Mouse (Mus musculus) embryonic fibroblast, embryonic 13.5 days (primary cell): ENCODE results near the gene Vmn1r54. TPM values are rescaled to one million over a fixed set of nuclear protein-coding genes. Genes with fewer than 3 reads are reported as not detected.
"Not testable (repeated sequence)": the region's sequence is repeated elsewhere in the genome, so short reads cannot be mapped to it uniquely, and the experiment has no call there.

Experiments
- H3K27ac ChIP-seq: 2 replicates; pipeline ENCODE4 v1.5.1; 2012; ENCODE audit warnings: low read length, control low read depth, inconsistent platforms; ENCODE audit not compliant: insufficient read depth
- H3K4me1 ChIP-seq: 2 replicates; pipeline ENCODE4 v1.6.1; 2011; ENCODE audit warnings: low read length; ENCODE audit not compliant: control insufficient read depth, insufficient read depth
- H3K4me3 ChIP-seq: 2 replicates; pipeline ENCODE4 v1.5.1; 2011; ENCODE audit warnings: mild to moderate bottlenecking, control low read depth, low read length; ENCODE audit not compliant: insufficient read depth
- CTCF ChIP-seq: IDR thresholded peaks from 2 replicates; pipeline ENCODE4 v1.5.1; 2011; ENCODE audit warnings: mild to moderate bottlenecking, control low read depth, low read length, moderate library complexity, borderline replicate concordance; ENCODE audit not compliant: insufficient read depth
- POLR2A ChIP-seq: IDR thresholded peaks from 2 replicates; pipeline ENCODE4 v1.6.1; 2011; ENCODE audit warnings: low read depth, mild to moderate bottlenecking, control low read depth, low read length, moderate library complexity
- polyA plus RNA-seq: library from polyadenylated mRNA; stranded (reverse); fragments of >200 nt; gene quantifications from 2 replicates; pipeline ENCODE4 v1.2.4, GENCODE M21; 2011; ENCODE audit warnings: low read depth; ENCODE audit not compliant: missing spikeins, insufficient read length

Gene Vmn1r54
- polyA plus RNA-seq, result not detected in 2 replicates

GRCm38 (mm10) chr6:90246000-90246399, at the start of gene Vmn1r54:
Vmn1r54 (plus strand) TSS chr6:90246300.
- TF ChIP-seq POLR2A, result no peak
- H3K4me1 ChIP-seq, result no peaks in the 10 kb centered on the region
- H3K4me3 ChIP-seq, result no peak within 1 kb of the TSS
- H3K27ac ChIP-seq, result no peak within 1 kb of the TSS

GRCm38 (mm10) chr6:90202493-90202892, 43.6 kb upstream of the Vmn1r54 start, which contains the start of gene V1ra8:
V1ra8 (plus strand) TSS chr6:90202793.
- not testable (repeated sequence) for H3K4me3 ChIP-seq, H3K27ac ChIP-seq

GRCm38 (mm10) chr6:90224338-90224737, 21.8 kb upstream of the Vmn1r54 start, which contains the start of gene Vmn1r53:
Vmn1r53 (minus strand) TSS chr6:90224438.
- Histone ChIP-seq H3K4me3 (no peak within 1 kb of the TSS), H3K4me1 (no peaks in the 10 kb centered on the region)
- TF ChIP-seq POLR2A, result no peak
- no peak for TF ChIP-seq CTCF

More at GRCm38 (mm10) chr6:90202493-90202892, 43.6 kb upstream of the Vmn1r54 start, which contains the start of gene V1ra8:
- H3K4me1 ChIP-seq, result not testable (repeated sequence)

GRCm38 (mm10) chr6:90232114-90232513, 14.0 kb upstream of the Vmn1r54 start:
- not testable (repeated sequence) for H3K4me1 ChIP-seq, H3K4me3 ChIP-seq, H3K27ac ChIP-seq

More at GRCm38 (mm10) chr6:90224338-90224737, 21.8 kb upstream of the Vmn1r54 start, which contains the start of gene Vmn1r53:
- H3K27ac ChIP-seq, result no peak within 1 kb of the TSS

- Histone ChIP-seq H3K4me1 (no peaks in the 10 kb centered on the region), H3K4me3 (no peak overlapping the region), H3K27ac (no peak overlapping the region)
- TF ChIP-seq CTCF, result no peak
- no peak for TF ChIP-seq POLR2A
Observed at GRCm38 (mm10) chr6:90232681-90233080, 13.4 kb upstream of the Vmn1r54 start.

GRCm38 (mm10) chr6:90244019-90244418, 2.1 kb upstream of the Vmn1r54 start:
- Histone ChIP-seq H3K27ac (no peak overlapping the region), H3K4me3 (no peak overlapping the region), H3K4me1 (no peaks in the 10 kb centered on the region)
- TF ChIP-seq CTCF (no peak), POLR2A (no peak)

GRCm38 (mm10) chr6:90288265-90288664, 42.2 kb downstream of the Vmn1r54 start:
- Histone ChIP-seq H3K4me3 (no peak overlapping the region), H3K4me1 (no peaks in the 10 kb centered on the region)
- TF ChIP-seq POLR2A (no peak), CTCF (no peak)

GRCm38 (mm10) chr6:90300919-90301318, 54.8 kb downstream of the Vmn1r54 start, which contains the start of gene BC048671:
BC048671 (plus strand) TSS chr6:90301219.
- TF ChIP-seq CTCF (no peak), POLR2A (no peak)
- no peak within 1 kb of the TSS for H3K4me3 ChIP-seq
- no peak within 1 kb of the TSS for H3K27ac ChIP-seq
- H3K4me1 ChIP-seq, result no peaks in the 10 kb centered on the region

More at GRCm38 (mm10) chr6:90288265-90288664, 42.2 kb downstream of the Vmn1r54 start:
- H3K27ac ChIP-seq, result no peak overlapping the region

- Histone ChIP-seq H3K4me1 (no peaks in the 10 kb centered on the region), H3K27ac (no peak overlapping the region), H3K4me3 (no peak overlapping the region)
- no peak for TF ChIP-seq POLR2A
- TF ChIP-seq CTCF, result no peak
Observed at GRCm38 (mm10) chr6:90306315-90306975, 60.3 kb downstream of the Vmn1r54 start.

GRCm38 (mm10) chr6:90308839-90309778, 63.0 kb downstream of the Vmn1r54 start:
- TF ChIP-seq POLR2A, result no peak
- no peak for TF ChIP-seq CTCF
- Histone ChIP-seq H3K27ac (no peak overlapping the region), H3K4me1 (no peaks in the 10 kb centered on the region), H3K4me3 (no peak overlapping the region)
